Mouse (Mus musculus) MEL (cell line): ENCODE measurements around the gene Cd47. TPM values are rescaled to one million over a fixed set of nuclear protein-coding genes. Genes with fewer than 3 reads are reported as not detected.
A peak's percentile ranks its signal among the peaks of the same experiment; 100 is the strongest.

Experiments used
- DNase-seq: peaks from one replicate; pipeline ENCODE4 v3.0.0; 2011; ENCODE audit warnings: low read depth, low spot score
- H3K27ac ChIP-seq: 2 replicates; pipeline ENCODE4 v1.5.1; 2012; ENCODE audit warnings: low read depth, mild to moderate bottlenecking, control low read depth, low read length, moderate library complexity; ENCODE audit not compliant: control insufficient read depth
- H3K27me3 ChIP-seq, 2 experiments: fragments of 150-350 bp in 1 of 2; sonication (generic) in 1 of 2; 2 replicates each; pipeline ENCODE4 v1.6.1; 2012; ENCODE audit warnings: low read length in 2 of 2, mild to moderate bottlenecking in 2 of 2, improper control_type of control experiment in 1 of 2, moderate library complexity in 1 of 2; ENCODE audit not compliant: insufficient read depth in 2 of 2, control insufficient read depth in 1 of 2
- H3K36me3 ChIP-seq, 2 experiments: 2 replicates each; pipeline ENCODE4 v1.6.1; 2012 to 2014; ENCODE audit warnings: low read length in 2 of 2, improper control_type of control experiment in 1 of 2, inconsistent platforms in 1 of 2, mild to moderate bottlenecking in 1 of 2; ENCODE audit not compliant: insufficient read depth in 2 of 2, control insufficient read depth in 1 of 2
- H3K4me1 ChIP-seq, 2 experiments: fragments of 150-350 bp in 1 of 2; sonication (generic) in 1 of 2; 2 replicates each; pipeline ENCODE4 v1.6.1; 2012; ENCODE audit warnings: low read length in 2 of 2, improper control_type of control experiment in 1 of 2, mild to moderate bottlenecking in 1 of 2; ENCODE audit not compliant: insufficient read depth in 2 of 2, control insufficient read depth in 1 of 2
- H3K4me3 ChIP-seq, 2 experiments: fragments of 150-350 bp in 1 of 2; sonication (generic) in 1 of 2; 2 replicates each; pipeline ENCODE4 v1.5.1; 2012; ENCODE audit warnings: low read depth in 2 of 2, low read length in 2 of 2, mild to moderate bottlenecking in 2 of 2, moderate library complexity in 2 of 2, control low read depth in 1 of 2, improper control_type of control experiment in 1 of 2; ENCODE audit not compliant: control insufficient read depth in 1 of 2, insufficient read depth in 1 of 2
- H3K79me2 ChIP-seq: 2 replicates; pipeline ENCODE4 v1.6.1; 2012; ENCODE audit warnings: mild to moderate bottlenecking, low read length, moderate library complexity; ENCODE audit not compliant: control insufficient read depth, poor library complexity, insufficient read depth
- H3K9ac ChIP-seq: 2 replicates; pipeline ENCODE4 v1.6.1; 2012; ENCODE audit warnings: low read depth, mild to moderate bottlenecking, control low read depth, low read length, moderate library complexity; ENCODE audit not compliant: control insufficient read depth, poor library complexity, severe bottlenecking
- H3K9me3 ChIP-seq: fragments of 150-350 bp; sonication (generic); replicated peaks from 2 replicates; pipeline ENCODE4 v1.6.1; 2012; ENCODE audit warnings: mild to moderate bottlenecking, low read length, improper control_type of control experiment, moderate library complexity; ENCODE audit not compliant: insufficient read depth
- BHLHE40 ChIP-seq: IDR thresholded peaks from 2 replicates; pipeline ENCODE4 v1.6.1; 2012; ENCODE audit warnings: low read depth, mild to moderate bottlenecking, inconsistent platforms, low read length, improper control_type of control experiment, borderline replicate concordance
- CHD1 ChIP-seq: IDR thresholded peaks from 2 replicates; pipeline ENCODE4 v1.6.1; 2012; ENCODE audit warnings: low read depth, mild to moderate bottlenecking, inconsistent platforms, low read length, improper control_type of control experiment
- CTCF ChIP-seq, 3 experiments: IDR thresholded peaks in 2 of 3; conservative IDR thresholded peaks in 1 of 3; 2 replicates each; pipeline ENCODE4 v1.5.1; 2011 to 2012; ENCODE audit warnings: low read length in 3 of 3, low read depth in 2 of 3, mild to moderate bottlenecking in 2 of 3, improper control_type of control experiment in 1 of 3, inconsistent platforms in 1 of 3, mixed read lengths in 1 of 3, moderate library complexity in 1 of 3; ENCODE audit not compliant: control insufficient read depth in 1 of 3, insufficient read depth in 1 of 3, poor library complexity in 1 of 3, severe bottlenecking in 1 of 3
- EP300 ChIP-seq, 2 experiments: IDR thresholded peaks; 2 replicates each; pipeline ENCODE4 v1.6.1; 2011; ENCODE audit warnings: improper control_type of control experiment in 2 of 2, low read length in 2 of 2, low read depth in 1 of 2, mild to moderate bottlenecking in 1 of 2
- HCFC1 ChIP-seq: IDR thresholded peaks from 2 replicates; pipeline ENCODE4 v1.6.1; 2012; ENCODE audit warnings: low read depth, mild to moderate bottlenecking, inconsistent platforms, low read length, improper control_type of control experiment, moderate library complexity
- MAFK ChIP-seq: IDR thresholded peaks from 2 replicates; pipeline ENCODE4 v1.6.1; 2011; ENCODE audit warnings: low read depth, mild to moderate bottlenecking, low read length, improper control_type of control experiment, borderline replicate concordance
- MAX ChIP-seq: IDR thresholded peaks from 2 replicates; pipeline ENCODE4 v1.6.1; 2011; ENCODE audit warnings: low read length, improper control_type of control experiment
- MAZ ChIP-seq: IDR thresholded peaks from 2 replicates; pipeline ENCODE4 v1.6.1; 2012; ENCODE audit warnings: low read depth, mild to moderate bottlenecking, inconsistent platforms, low read length, improper control_type of control experiment
- MXI1 ChIP-seq: IDR thresholded peaks from 2 replicates; pipeline ENCODE4 v1.6.1; 2011; ENCODE audit warnings: mild to moderate bottlenecking, low read depth, low read length, improper control_type of control experiment
- MYC ChIP-seq: IDR thresholded peaks from 2 replicates; pipeline ENCODE4 v1.6.1; 2011; ENCODE audit warnings: low read depth, mild to moderate bottlenecking, low read length, improper control_type of control experiment, moderate library complexity
- NELFE ChIP-seq: IDR thresholded peaks from 2 replicates; pipeline ENCODE4 v1.6.1; 2011; ENCODE audit warnings: low read depth, low read length, improper control_type of control experiment
- NRF1 ChIP-seq: IDR thresholded peaks from 2 replicates; pipeline ENCODE4 v1.6.1; 2014; ENCODE audit warnings: low read depth, mild to moderate bottlenecking, inconsistent platforms, low read length, improper control_type of control experiment, moderate library complexity; ENCODE audit not compliant: poor library complexity, insufficient read depth, severe bottlenecking
- POLR2AphosphoS2 ChIP-seq: IDR thresholded peaks from 2 replicates; pipeline ENCODE4 v1.6.1; 2011; ENCODE audit warnings: low read length, improper control_type of control experiment
- POLR2AphosphoS5 ChIP-seq: IDR thresholded peaks from 2 replicates; pipeline ENCODE4 v1.6.1; 2012; ENCODE audit warnings: low read depth, borderline replicate concordance, mild to moderate bottlenecking, inconsistent platforms, low read length, moderate library complexity, mixed read lengths
- RAD21 ChIP-seq: IDR thresholded peaks from 2 replicates; pipeline ENCODE4 v1.6.1; 2011; ENCODE audit warnings: mild to moderate bottlenecking, low read depth, low read length, improper control_type of control experiment
- RCOR1 ChIP-seq: IDR thresholded peaks from 2 replicates; pipeline ENCODE4 v1.6.1; 2012; ENCODE audit warnings: low read depth, mild to moderate bottlenecking, inconsistent platforms, low read length, improper control_type of control experiment
- SIN3A ChIP-seq: IDR thresholded peaks from 2 replicates; pipeline ENCODE4 v1.6.1; 2012; ENCODE audit warnings: low read length, improper control_type of control experiment, inconsistent platforms
- SMC3 ChIP-seq: IDR thresholded peaks from 2 replicates; pipeline ENCODE4 v1.6.1; 2011; ENCODE audit warnings: low read depth, low read length, improper control_type of control experiment
- TBP ChIP-seq: IDR thresholded peaks from 2 replicates; pipeline ENCODE4 v1.8.0; 2011; ENCODE audit warnings: low read depth, low read length, improper control_type of control experiment
- TCF12 ChIP-seq: IDR thresholded peaks from 2 replicates; pipeline ENCODE4 v1.6.1; 2014; ENCODE audit warnings: low read depth, mild to moderate bottlenecking, inconsistent platforms, low read length, improper control_type of control experiment, moderate library complexity
- UBTF ChIP-seq: IDR thresholded peaks from 2 replicates; pipeline ENCODE4 v1.6.1; 2012; ENCODE audit warnings: low read depth, mild to moderate bottlenecking, inconsistent platforms, low read length, improper control_type of control experiment, moderate library complexity, borderline replicate concordance; ENCODE audit not compliant: insufficient read depth
- USF2 ChIP-seq, 2 experiments: IDR thresholded peaks; 2 replicates each; pipeline ENCODE4 v1.6.1; 2011 to 2012; ENCODE audit warnings: improper control_type of control experiment in 2 of 2, low read length in 2 of 2, borderline replicate concordance in 1 of 2, inconsistent platforms in 1 of 2, low read depth in 1 of 2, mild to moderate bottlenecking in 1 of 2; ENCODE audit not compliant: insufficient read depth in 1 of 2
- ZKSCAN1 ChIP-seq: IDR thresholded peaks from 2 replicates; pipeline ENCODE4 v1.6.1; 2012; ENCODE audit warnings: low read depth, mild to moderate bottlenecking, inconsistent platforms, low read length, improper control_type of control experiment, moderate library complexity
- ZMIZ1 ChIP-seq: IDR thresholded peaks from 2 replicates; pipeline ENCODE4 v1.6.1; 2012; ENCODE audit warnings: low read depth, mild to moderate bottlenecking, inconsistent platforms, low read length, improper control_type of control experiment, moderate library complexity
- ZNF384 ChIP-seq: IDR thresholded peaks from 2 replicates; pipeline ENCODE4 v1.6.1; 2012; ENCODE audit warnings: low read depth, mild to moderate bottlenecking, inconsistent platforms, low read length, improper control_type of control experiment
- polyA plus RNA-seq, 2 experiments: library from polyadenylated mRNA; stranded (reverse) in 1 of 2; unstranded in 1 of 2; fragments of >175 nt in 1 of 2; fragments of >200 nt in 1 of 2; gene quantifications; 2 replicates each; pipeline versions ENCODE4 v1.2.1 to v1.2.4; 2012; ENCODE audit warnings: low replicate concordance in 2 of 2, low read depth in 1 of 2; ENCODE audit not compliant: insufficient read length in 2 of 2, insufficient read depth in 1 of 2, missing spikeins in 1 of 2
- total RNA-seq: library from RNA; depleted of rRNA; stranded (reverse); fragments of 300-350 nt; gene quantifications from 2 replicates; pipeline ENCODE4 v1.2.3, GENCODE M21; 2012

The Cd47 gene
- total and polyA plus RNA-seq, 3 experiments: 45.9 to 57.5 (median 51.7) TPM

DNA sequence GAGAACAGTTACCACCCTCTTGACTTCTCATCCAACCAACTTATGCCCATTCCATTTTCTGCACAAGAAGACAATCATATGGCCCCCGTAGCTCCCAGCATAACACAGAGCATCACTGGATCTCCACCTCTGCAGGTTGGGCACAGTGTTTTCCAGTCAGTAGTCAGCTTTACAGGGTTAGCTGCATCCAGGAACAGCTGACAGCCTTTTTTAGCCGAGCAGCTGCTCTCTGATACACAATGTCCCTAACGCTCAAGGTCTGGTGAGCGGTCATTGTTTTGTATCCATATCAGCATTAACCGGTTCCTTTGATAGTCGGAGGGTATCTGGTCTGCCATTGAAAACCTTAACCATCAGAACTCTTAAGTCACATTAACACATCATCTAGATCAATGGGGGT is 53.3 kb downstream of the Cd47 start:
- TF ChIP-seq RCOR1: no peak
- TF ChIP-seq UBTF: no peak
- no peak for TF ChIP-seq SMC3
- TF ChIP-seq ZKSCAN1: no peak
- no peak for TF ChIP-seq MAFK
- no peak for TF ChIP-seq SIN3A
- no peak for TF ChIP-seq MAX
- TF ChIP-seq POLR2AphosphoS2: no peak
- TF ChIP-seq BHLHE40: no peak
- TF ChIP-seq NRF1: no peak
- TF ChIP-seq ZMIZ1: no peak
- TF ChIP-seq CHD1: no peak
- TF ChIP-seq RAD21: no peak
- TF ChIP-seq EP300 (IDR thresholded peaks at IDR 0.05; ENCODE audit: low read depth in 1 of 2, low read length in 2 of 2): no peak
- no peak for TF ChIP-seq CTCF (IDR thresholded peaks at IDR 0.05 in 2 of 3, conservative IDR thresholded peaks at IDR 0.05 in 1 of 3; ENCODE audit: control insufficient read depth in 1 of 3, insufficient read depth in 1 of 3, low read depth in 2 of 3, low read length in 3 of 3, poor library complexity in 1 of 3, severe bottlenecking in 1 of 3)
- TF ChIP-seq ZNF384: no peak
- TF ChIP-seq USF2 (IDR thresholded peaks at IDR 0.05; ENCODE audit: borderline replicate concordance in 1 of 2, insufficient read depth in 1 of 2, low read depth in 1 of 2, low read length in 2 of 2): no peak
- TF ChIP-seq HCFC1: no peak
- Histone ChIP-seq H3K4me3 (peak overlapping the region in 1 of 2 experiments; percentile 18; a peak in 1 of 4 replicates), H3K27me3 (no peaks in the 10 kb centered on the region), H3K9ac (peak overlapping the region; percentile 13), H3K4me1 (peaks cover 6 to 13% of the 10 kb centered on the region in 2 experiments), H3K27ac (peak overlapping the region; percentile 95), H3K36me3 (peaks cover 0 to 23% of the 10 kb centered on the region in 2 experiments; a peak in 2 of 4 replicates), H3K79me2 (peaks cover 28% of the 10 kb centered on the region), H3K9me3 (no peaks in the 10 kb centered on the region)
- DNase-seq: no peak

- peak; percentile 79 for DNase-seq
- TF ChIP-seq TBP (peak; percentile 28; the same call in 1 of the 2 replicates), TCF12 (0 out of 2 replicates have a peak, but pooled peaks have one; percentile 6), POLR2AphosphoS5 (no peak), POLR2AphosphoS2 (no peak), MYC (0 out of 2 replicates have a peak, but pooled peaks have one; percentile 5), EP300 (IDR thresholded peaks at IDR 0.05; ENCODE audit: low read depth in 1 of 2, low read length in 2 of 2) (peak in 1 of 2 experiments; percentile 43; a peak in 1 of 4 replicates), CHD1 (0 out of 2 replicates have a peak, but pooled peaks have one; percentile 8), ZMIZ1 (no peak), MXI1 (0 out of 2 replicates have a peak, but pooled peaks have one; percentile 11), NELFE (no peak), BHLHE40 (no peak), MAZ (no peak), HCFC1 (no peak), SIN3A (peak; percentile 43; the same call in 1 of the 2 replicates)
- Histone ChIP-seq H3K4me3 (peak overlapping the region; percentile 73 to 77), H3K36me3 (peaks cover 0 to 29% of the 10 kb centered on the region in 2 experiments; a peak in 2 of 4 replicates), H3K4me1 (peaks cover 7 to 16% of the 10 kb centered on the region in 2 experiments), H3K79me2 (peaks cover 30% of the 10 kb centered on the region), H3K9me3 (no peaks in the 10 kb centered on the region), H3K9ac (peak overlapping the region; percentile 89), H3K27ac (peak overlapping the region; percentile 95), H3K27me3 (no peaks in the 10 kb centered on the region)
These were observed 53.9 kb downstream of the Cd47 start for GRCm38 (mm10) chr16:49854194-49854593.
